Mouse (Mus musculus): ENCODE results near the gene D10Jhu81e. TPM values are rescaled to one million over a fixed set of nuclear protein-coding genes. Genes with fewer than 3 reads are reported as not detected.

D10Jhu81e gene
- polyA plus RNA-seq, 1 experiment from 2014 or later, result 19.7 TPM

GRCm38 (mm10) chr10:78119422-78119821 is 50.2 kb downstream of the D10Jhu81e start:
- DNase-seq (ENCODE audit: low spot score), result no peak
- Histone ChIP-seq H3K9ac (ENCODE audit: low read length) (no peak overlapping the region), H3K27me3 (replicated peaks; ENCODE audit: control insufficient read depth, insufficient read depth, low read length) (no peaks in the 10 kb centered on the region), H3K36me3 (ENCODE audit: control insufficient read depth, insufficient read depth, low read length) (no peaks in the 10 kb centered on the region), H3K4me1 (replicated peaks; ENCODE audit: control insufficient read depth, insufficient read depth, low read length) (no peaks in the 10 kb centered on the region), H3K4me3 (ENCODE audit: low read depth, low read length) (no peak overlapping the region), H3K27ac (ENCODE audit: low read depth) (no peak overlapping the region), H3K4me2 (ENCODE audit: low read length) (no peak overlapping the region), H3K9me3 (ENCODE audit: control insufficient read depth, low read length) (no peaks in the 10 kb centered on the region)
- no peak for ATAC-seq (replicated peaks; ENCODE audit: low FRiP score, low TSS enrichment, low read depth)
- 94% methylated on average over 4 of the region's 4 CpGs for WGBS

- WGBS, result 70% methylated on average over 2 of the region's 2 CpGs
- Histone ChIP-seq H3K27ac (ENCODE audit: low read depth) (no peak overlapping the region), H3K27me3 (replicated peaks; ENCODE audit: control insufficient read depth, insufficient read depth, low read length) (no peaks in the 10 kb centered on the region), H3K4me3 (ENCODE audit: low read depth, low read length) (no peak overlapping the region), H3K9me3 (ENCODE audit: control insufficient read depth, low read length) (no peaks in the 10 kb centered on the region), H3K4me2 (ENCODE audit: low read length) (no peak overlapping the region), H3K9ac (ENCODE audit: low read length) (no peak overlapping the region), H3K36me3 (ENCODE audit: control insufficient read depth, insufficient read depth, low read length) (no peaks in the 10 kb centered on the region), H3K4me1 (replicated peaks; ENCODE audit: control insufficient read depth, insufficient read depth, low read length) (no peaks in the 10 kb centered on the region)
- ATAC-seq (replicated peaks; ENCODE audit: low FRiP score, low TSS enrichment, low read depth), result no peak
- DNase-seq (ENCODE audit: low spot score), result no peak
Measured at GRCm38 (mm10) chr10:78115153-78115552, 54.4 kb downstream of the D10Jhu81e start.

GRCm38 (mm10) chr10:78114521-78115092 is 55.0 kb downstream of the D10Jhu81e start:
- ATAC-seq (replicated peaks; ENCODE audit: low FRiP score, low TSS enrichment, low read depth), result no peak; the same call in 1 of the 2 replicates
- no peak overlapping the region for H3K4me3 ChIP-seq (ENCODE audit: low read depth, low read length)

More at GRCm38 (mm10) chr10:78114521-78115092, 55.0 kb downstream of the D10Jhu81e start:
- no peaks in the 10 kb centered on the region for H3K9me3 ChIP-seq (ENCODE audit: control insufficient read depth, low read length)
- DNase-seq (ENCODE audit: low spot score), result no peak
- H3K27ac ChIP-seq (ENCODE audit: low read depth), result no peak overlapping the region
- H3K4me2 ChIP-seq (ENCODE audit: low read length), result no peak overlapping the region
- no peaks in the 10 kb centered on the region for H3K27me3 ChIP-seq (replicated peaks; ENCODE audit: control insufficient read depth, insufficient read depth, low read length)
- no peak overlapping the region for H3K9ac ChIP-seq (ENCODE audit: low read length)
- H3K36me3 ChIP-seq (ENCODE audit: control insufficient read depth, insufficient read depth, low read length), result no peaks in the 10 kb centered on the region
- no peaks in the 10 kb centered on the region for H3K4me1 ChIP-seq (replicated peaks; ENCODE audit: control insufficient read depth, insufficient read depth, low read length)
- 77% methylated on average over 4 of the region's 4 CpGs for WGBS

Other genes starting within 250 kb of the D10Jhu81e start
- gene Trpm2, start 199.2 kb downstream of the D10Jhu81e start, polyA plus RNA-seq (2014; fragmentation: Nextera tagmentation; extraction: Ambion mirVana), result 0.42 and 1.2 TPM in 2 replicates
- 23.5 and 24.7 TPM in 2 replicates for gene 1810043G02Rik, start 191.3 kb downstream of the D10Jhu81e start, polyA plus RNA-seq (2014; fragmentation: Nextera tagmentation; extraction: Ambion mirVana)
- 244 and 252 TPM in 2 replicates for gene Pfkl, start 159.7 kb downstream of the D10Jhu81e start, polyA plus RNA-seq (2014; fragmentation: Nextera tagmentation; extraction: Ambion mirVana)
- 0.34 TPM in 1 of 2 replicates, not detected in the other for gene Dnmt3l, start 127.8 kb downstream of the D10Jhu81e start, polyA plus RNA-seq (2014; fragmentation: Nextera tagmentation; extraction: Ambion mirVana)
- gene Aire, start 126.2 kb downstream of the D10Jhu81e start, polyA plus RNA-seq (2014; fragmentation: Nextera tagmentation; extraction: Ambion mirVana), result 0.15 and 0.31 TPM in 2 replicates
- 3.9 and 4.7 TPM in 2 replicates for gene Icosl, start 100.5 kb downstream of the D10Jhu81e start, polyA plus RNA-seq (2014; fragmentation: Nextera tagmentation; extraction: Ambion mirVana)
- gene Pwp2, start 15.4 kb upstream of the D10Jhu81e start, polyA plus RNA-seq (2014; fragmentation: Nextera tagmentation; extraction: Ambion mirVana), result 19.0 and 21.5 TPM in 2 replicates
- gene Trappc10, start 74.9 kb upstream of the D10Jhu81e start, polyA plus RNA-seq (2014; fragmentation: Nextera tagmentation; extraction: Ambion mirVana), result 12.6 and 17.6 TPM in 2 replicates
- 38.1 and 59.2 TPM in 2 replicates for gene Agpat3, start 182.7 kb upstream of the D10Jhu81e start, polyA plus RNA-seq (2014; fragmentation: Nextera tagmentation; extraction: Ambion mirVana)
- gene Rrp1, start 243.3 kb upstream of the D10Jhu81e start, polyA plus RNA-seq (2014; fragmentation: Nextera tagmentation; extraction: Ambion mirVana), result 238 and 249 TPM in 2 replicates